Mouse (Mus musculus): ENCODE measurements at regions not wholly inside any gene's neighbourhood (a gene's known extent, or its start where the extent isn't known, plus 50 kb on each side); places are given as distances from the start of the nearest gene placed in this dataset.

DNA sequence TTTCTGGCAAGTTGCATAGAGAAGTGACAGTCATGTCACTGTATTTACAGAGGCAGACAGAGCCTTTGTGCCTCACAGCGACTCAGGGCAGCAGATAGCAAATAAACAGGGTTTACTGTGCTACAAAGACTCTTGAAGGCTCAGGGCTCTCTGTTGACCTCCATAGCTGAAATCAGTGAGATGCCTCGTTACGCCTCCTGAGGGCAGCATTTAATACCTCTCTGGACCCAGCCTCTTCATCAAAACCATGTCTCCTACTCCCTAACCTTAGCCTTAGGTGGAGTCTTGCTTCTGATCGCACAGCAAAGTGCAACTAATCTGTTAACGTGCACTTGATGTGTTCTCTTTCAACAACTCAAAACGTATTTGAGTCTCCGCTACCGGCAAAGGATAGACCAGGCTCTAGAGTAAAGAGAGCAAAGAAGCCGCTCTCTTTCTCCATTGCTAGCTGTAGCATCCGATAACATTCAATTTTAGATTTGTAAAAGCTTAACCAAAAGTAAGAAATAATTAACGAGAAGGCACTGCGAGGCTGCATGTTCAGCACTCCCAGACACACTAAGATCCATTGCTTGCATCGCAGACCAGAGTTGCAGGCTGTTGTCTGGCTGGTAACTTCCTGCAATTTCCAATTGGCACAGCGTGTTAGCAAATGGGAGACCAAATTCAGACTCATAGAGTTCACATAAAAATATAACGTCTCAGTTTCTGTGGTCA, 101.1 kb upstream of the Man2a1 start:
- no peaks in the 10 kb centered on the region for H3K27me3 ChIP-seq
- no peaks in the 10 kb centered on the region for H3K9me3 ChIP-seq (replicated peaks)
- no peak overlapping the region for H3K9ac ChIP-seq
- H3K36me3 ChIP-seq = no peaks in the 10 kb centered on the region
- no peak overlapping the region for H3K4me2 ChIP-seq
- no peak overlapping the region for H3K4me3 ChIP-seq
- 50% methylated on average over 15 of the region's 15 CpGs for WGBS
- no peak overlapping the region for H3K27ac ChIP-seq
- no peak for ATAC-seq (replicated peaks; ENCODE audit: insufficient number of reproducible peaks, insufficient read depth, low FRiP score, low read depth)
- H3K4me1 ChIP-seq (replicated peaks) = no peaks in the 10 kb centered on the region

DNA sequence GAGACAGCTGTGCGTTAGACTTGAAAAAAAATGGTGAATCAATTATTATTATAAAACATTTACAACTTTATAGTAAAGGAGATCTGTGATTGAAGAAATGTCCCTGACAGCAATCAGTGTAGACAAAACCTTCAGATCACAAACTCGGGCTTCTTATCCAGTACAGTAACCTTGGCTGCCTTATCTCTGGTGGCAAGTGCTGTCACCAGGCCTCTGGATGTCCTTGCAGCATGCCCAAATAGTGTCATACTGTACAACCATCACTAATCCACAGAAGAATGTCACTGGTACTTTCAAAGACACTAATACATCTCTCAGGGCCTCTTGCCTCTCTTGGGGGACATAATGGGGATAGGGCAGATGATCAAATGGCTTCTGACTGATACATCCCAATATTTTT, 98.2 kb upstream of the Man2a1 start:
- Histone ChIP-seq H3K4me2 (no peak overlapping the region), H3K4me1 (replicated peaks) (no peaks in the 10 kb centered on the region), H3K9me3 (replicated peaks) (no peaks in the 10 kb centered on the region), H3K27me3 (no peaks in the 10 kb centered on the region), H3K9ac (no peak overlapping the region), H3K27ac (no peak overlapping the region), H3K36me3 (no peaks in the 10 kb centered on the region), H3K4me3 (no peak overlapping the region)
- WGBS = 66% methylated on average over 2 of the region's 2 CpGs
- no peak for ATAC-seq (replicated peaks; ENCODE audit: insufficient number of reproducible peaks, insufficient read depth, low FRiP score, low read depth)

DNA sequence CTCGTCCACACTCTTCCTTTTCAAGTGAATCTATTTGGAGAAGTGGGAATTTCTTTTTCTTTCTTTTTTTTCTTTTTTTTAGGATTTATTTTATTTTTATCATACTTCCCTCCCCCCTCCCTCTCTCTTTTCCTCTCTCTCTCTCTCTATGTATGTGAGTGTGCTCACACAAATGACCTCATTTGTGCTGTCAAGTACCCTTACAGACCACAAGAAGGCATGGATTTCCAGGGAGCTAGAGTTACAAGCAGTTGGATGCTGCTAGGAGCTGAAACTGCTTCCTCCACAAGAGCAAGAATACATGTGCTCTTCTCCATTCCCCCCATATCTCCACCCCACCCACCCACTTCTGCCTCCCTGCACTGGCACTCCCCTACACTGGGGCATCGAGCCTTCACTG, 94.6 kb upstream of the Man2a1 start:
- 84% methylated on average over 2 of the region's 2 CpGs for WGBS
- no peak for ATAC-seq (replicated peaks; ENCODE audit: insufficient number of reproducible peaks, insufficient read depth, low FRiP score, low read depth)

GRCm38 (mm10) chr17:64511139-64511779, 89.3 kb upstream of the Man2a1 start:
- no peaks in the 10 kb centered on the region for H3K4me1 ChIP-seq (replicated peaks)
- H3K27ac ChIP-seq = no peak overlapping the region
- no peak overlapping the region for H3K4me2 ChIP-seq
- no peaks in the 10 kb centered on the region for H3K9me3 ChIP-seq (replicated peaks)
- 75% methylated on average over 3 of the region's 3 CpGs for WGBS
- ATAC-seq (replicated peaks; ENCODE audit: insufficient number of reproducible peaks, insufficient read depth, low FRiP score, low read depth) = no peak
- H3K4me3 ChIP-seq = no peak overlapping the region
- no peak overlapping the region for H3K9ac ChIP-seq
- H3K36me3 ChIP-seq = no peaks in the 10 kb centered on the region
- H3K27me3 ChIP-seq = no peaks in the 10 kb centered on the region

More for the DNA sequence above, 94.6 kb upstream of the Man2a1 start:
- Histone ChIP-seq H3K9me3 (replicated peaks) (no peaks in the 10 kb centered on the region), H3K27me3 (no peaks in the 10 kb centered on the region), H3K4me1 (replicated peaks) (no peaks in the 10 kb centered on the region), H3K36me3 (no peaks in the 10 kb centered on the region), H3K9ac (no peak overlapping the region), H3K27ac (no peak overlapping the region), H3K4me2 (no peak overlapping the region), H3K4me3 (no peak overlapping the region)

- Histone ChIP-seq H3K27me3 (no peaks in the 10 kb centered on the region), H3K36me3 (no peaks in the 10 kb centered on the region), H3K4me2 (no peak overlapping the region), H3K9me3 (replicated peaks) (no peaks in the 10 kb centered on the region), H3K9ac (no peak overlapping the region), H3K27ac (no peak overlapping the region), H3K4me3 (no peak overlapping the region), H3K4me1 (replicated peaks) (no peaks in the 10 kb centered on the region)
- no peak for ATAC-seq (replicated peaks; ENCODE audit: insufficient number of reproducible peaks, insufficient read depth, low FRiP score, low read depth)
- WGBS = 64% methylated on average over 8 of the region's 8 CpGs
Observed at GRCm38 (mm10) chr17:64522213-64522612, 78.3 kb upstream of the Man2a1 start.

- no peaks in the 10 kb centered on the region for H3K4me1 ChIP-seq (replicated peaks)
- no peak overlapping the region for H3K4me2 ChIP-seq
- H3K27ac ChIP-seq = no peak overlapping the region
- no peak overlapping the region for H3K4me3 ChIP-seq
- ATAC-seq (replicated peaks; ENCODE audit: insufficient number of reproducible peaks, insufficient read depth, low FRiP score, low read depth) = no peak
- no peaks in the 10 kb centered on the region for H3K36me3 ChIP-seq
- H3K27me3 ChIP-seq = no peaks in the 10 kb centered on the region
- H3K9me3 ChIP-seq (replicated peaks) = no peaks in the 10 kb centered on the region
- 84% methylated on average over 8 of the region's 8 CpGs for WGBS
- H3K9ac ChIP-seq = no peak overlapping the region
Observed at GRCm38 (mm10) chr17:64523899-64524298, 76.6 kb upstream of the Man2a1 start.

DNA sequence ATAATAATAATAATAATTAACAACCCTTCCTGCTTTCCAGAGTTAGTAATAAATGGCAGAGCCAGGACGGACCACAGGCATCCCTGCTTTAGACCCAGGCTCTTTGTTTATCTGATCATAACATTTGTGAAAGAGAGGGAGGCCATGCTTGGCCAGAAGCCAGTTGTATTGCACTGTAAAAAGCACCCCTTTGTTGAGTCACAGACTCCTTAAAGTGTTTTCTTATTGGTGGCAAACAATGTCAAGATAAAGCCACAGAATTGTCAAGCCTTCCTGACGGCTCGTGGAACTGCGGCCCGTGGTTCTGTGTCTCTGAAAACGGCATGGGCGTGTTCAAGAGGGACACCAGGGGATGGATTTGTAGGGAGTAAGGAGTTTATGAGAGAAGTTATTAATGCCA, 72.7 kb upstream of the Man2a1 start:
- Histone ChIP-seq H3K9me3 (replicated peaks) (no peaks in the 10 kb centered on the region), H3K9ac (no peak overlapping the region), H3K4me1 (replicated peaks) (no peaks in the 10 kb centered on the region), H3K36me3 (no peaks in the 10 kb centered on the region), H3K27ac (no peak overlapping the region), H3K4me2 (no peak overlapping the region), H3K27me3 (no peaks in the 10 kb centered on the region), H3K4me3 (no peak overlapping the region)
- no peak for ATAC-seq (replicated peaks; ENCODE audit: insufficient number of reproducible peaks, insufficient read depth, low FRiP score, low read depth)
- WGBS = 48% methylated on average over 7 of the region's 7 CpGs

DNA sequence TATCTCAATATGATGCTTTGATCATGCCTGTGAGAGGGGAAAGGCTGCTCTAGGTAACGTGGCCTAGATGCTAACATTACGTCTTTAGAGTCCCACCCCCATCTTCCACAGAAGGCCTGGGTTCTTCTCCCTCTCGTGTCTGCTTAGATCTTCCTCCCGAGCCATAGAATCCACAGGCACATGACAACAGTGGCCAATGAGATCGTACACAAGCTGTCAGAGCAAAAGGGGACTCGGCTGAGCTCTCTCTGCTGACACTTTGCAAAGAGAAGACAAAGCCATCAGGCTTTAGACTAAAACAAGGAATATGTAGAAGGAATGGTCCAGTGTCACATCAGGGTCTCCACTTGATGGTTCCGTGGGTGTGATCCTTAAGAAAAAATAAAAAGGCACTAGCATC, 72.1 kb upstream of the Man2a1 start:
- H3K4me3 ChIP-seq = no peak overlapping the region
- H3K9ac ChIP-seq = no peak overlapping the region
- ATAC-seq (replicated peaks; ENCODE audit: insufficient number of reproducible peaks, insufficient read depth, low FRiP score, low read depth) = no peak
- H3K36me3 ChIP-seq = no peaks in the 10 kb centered on the region
- WGBS = 79% methylated on average over 7 of the region's 7 CpGs
- no peaks in the 10 kb centered on the region for H3K9me3 ChIP-seq (replicated peaks)
- no peak overlapping the region for H3K4me2 ChIP-seq
- H3K27ac ChIP-seq = no peak overlapping the region
- H3K27me3 ChIP-seq = no peaks in the 10 kb centered on the region
- H3K4me1 ChIP-seq (replicated peaks) = no peaks in the 10 kb centered on the region

GRCm38 (mm10) chr17:64529296-64529994, 71.1 kb upstream of the Man2a1 start:
- Histone ChIP-seq H3K27me3 (no peaks in the 10 kb centered on the region), H3K9ac (no peak overlapping the region), H3K36me3 (no peaks in the 10 kb centered on the region), H3K27ac (no peak overlapping the region), H3K4me2 (no peak overlapping the region), H3K9me3 (replicated peaks) (no peaks in the 10 kb centered on the region), H3K4me3 (no peak overlapping the region), H3K4me1 (replicated peaks) (no peaks in the 10 kb centered on the region)
- no peak for ATAC-seq (replicated peaks; ENCODE audit: insufficient number of reproducible peaks, insufficient read depth, low FRiP score, low read depth)
- WGBS = 76% methylated on average over 14 of the region's 14 CpGs

- Histone ChIP-seq H3K27me3 (no peaks in the 10 kb centered on the region), H3K4me2 (no peak overlapping the region), H3K27ac (no peak overlapping the region), H3K9ac (no peak overlapping the region), H3K36me3 (no peaks in the 10 kb centered on the region), H3K4me3 (no peak overlapping the region), H3K4me1 (replicated peaks) (no peaks in the 10 kb centered on the region), H3K9me3 (replicated peaks) (no peaks in the 10 kb centered on the region)
- WGBS = 86% methylated on average over 7 of the region's 7 CpGs
- ATAC-seq (replicated peaks; ENCODE audit: insufficient number of reproducible peaks, insufficient read depth, low FRiP score, low read depth) = no peak
Observed at GRCm38 (mm10) chr17:64531150-64531549, 69.4 kb upstream of the Man2a1 start.

DNA sequence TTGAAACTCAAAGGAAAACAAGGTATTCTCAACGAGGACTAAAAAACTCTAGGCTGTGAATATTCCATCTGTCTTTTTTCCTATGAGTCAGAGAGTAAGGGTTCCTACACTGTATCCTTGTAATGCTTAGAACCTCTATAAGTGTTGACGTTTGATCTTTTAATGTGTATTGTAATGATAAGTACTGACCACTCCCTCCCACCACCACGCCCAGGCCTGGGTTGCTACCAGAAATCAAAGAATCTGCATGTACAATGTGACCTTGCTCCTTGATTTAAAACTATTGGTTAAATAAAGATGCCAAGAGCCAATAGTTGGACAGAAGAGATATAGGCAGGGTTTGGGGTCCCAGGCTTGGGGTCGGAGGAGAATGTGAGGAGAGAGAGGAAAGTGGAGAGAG, 66.2 kb upstream of the Man2a1 start:
- WGBS = 75% methylated on average over 4 of the region's 4 CpGs
- H3K27ac ChIP-seq = no peak overlapping the region
- H3K27me3 ChIP-seq = no peaks in the 10 kb centered on the region
- no peak overlapping the region for H3K4me3 ChIP-seq
- no peak overlapping the region for H3K4me2 ChIP-seq
- no peak overlapping the region for H3K9ac ChIP-seq
- H3K36me3 ChIP-seq = no peaks in the 10 kb centered on the region
- ATAC-seq (replicated peaks; ENCODE audit: insufficient number of reproducible peaks, insufficient read depth, low FRiP score, low read depth) = no peak
- no peaks in the 10 kb centered on the region for H3K9me3 ChIP-seq (replicated peaks)
- peaks cover 4% of the 10 kb centered on the region; the same call in 1 of the 2 replicates for H3K4me1 ChIP-seq (replicated peaks)
